Mouse (Mus musculus) activated CD4-positive, CD25-positive, alpha-beta regulatory T cell, adult 4 months (primary cell): ENCODE results near the gene Blmh. TPM values are rescaled to one million over a fixed set of nuclear protein-coding genes. Genes with fewer than 3 reads are reported as not detected.
"Not testable (repeated sequence)": the region's sequence is repeated elsewhere in the genome, so short reads cannot be mapped to it uniquely, and the experiment has no call there.

Source experiments
- ATAC-seq: one replicate; pipeline ENCODE4 v1.8.0; 2017
- polyA plus RNA-seq, 2 experiments: library from polyadenylated mRNA; unstranded; fragments of 100-300 nt; shearing (Covaris generic); gene quantifications; one replicate each; pipeline ENCODE4 v1.2.1; 2017

The Blmh gene
- polyA plus RNA-seq, 2 experiments from 2014 or later, result 77.1 to 98.7 TPM

GRCm38 (mm10) chr11:76916539-76917229 lies 7.9 kb upstream of the Blmh start:
- ATAC-seq, result no peak

GRCm38 (mm10) chr11:76917230-76917548 lies 7.4 kb upstream of the Blmh start:
- no peak for ATAC-seq

GRCm38 (mm10) chr11:76920607-76921006 lies 4.0 kb upstream of the Blmh start:
- no peak for ATAC-seq

GRCm38 (mm10) chr11:76928586-76928985 lies 4.0 kb downstream of the Blmh start:
- ATAC-seq, result not testable (repeated sequence)

GRCm38 (mm10) chr11:76933209-76933608 lies 8.6 kb downstream of the Blmh start:
- ATAC-seq, result no peak

GRCm38 (mm10) chr11:76936578-76936977 lies 12.0 kb downstream of the Blmh start:
- no peak for ATAC-seq

GRCm38 (mm10) chr11:76944839-76945238 lies 20.2 kb downstream of the Blmh start:
- no peak for ATAC-seq

GRCm38 (mm10) chr11:76945386-76946202 lies 21.0 kb downstream of the Blmh start:
- ATAC-seq, result peak; percentile 88

- ATAC-seq, result no peak
These were observed 21.6 kb downstream of the Blmh start for GRCm38 (mm10) chr11:76946203-76946585.

- ATAC-seq, result no peak
These were observed 28.9 kb downstream of the Blmh start for GRCm38 (mm10) chr11:76953536-76953935.

- ATAC-seq, result no peak
These were observed 41.1 kb downstream of the Blmh start for GRCm38 (mm10) chr11:76965703-76966102.

GRCm38 (mm10) chr11:76970328-76970727 lies 45.7 kb downstream of the Blmh start:
- ATAC-seq, result no peak

- no peak for ATAC-seq
These were observed 50.2 kb downstream of the Blmh start for GRCm38 (mm10) chr11:76974680-76975319.

- ATAC-seq, result no peak
These were observed 57.0 kb downstream of the Blmh start for GRCm38 (mm10) chr11:76981570-76982141.

GRCm38 (mm10) chr11:76982415-76982814 lies 57.8 kb downstream of the Blmh start:
- no peak for ATAC-seq

GRCm38 (mm10) chr11:76983641-76984040 lies 59.0 kb downstream of the Blmh start:
- ATAC-seq, result no peak

- ATAC-seq, result no peak
These were observed 59.6 kb downstream of the Blmh start for GRCm38 (mm10) chr11:76984173-76984572.

- ATAC-seq, result no peak
These were observed 66.2 kb downstream of the Blmh start for GRCm38 (mm10) chr11:76990839-76991238.

GRCm38 (mm10) chr11:76992886-76993285 lies 68.3 kb downstream of the Blmh start:
- ATAC-seq, result peak; percentile 76

GRCm38 (mm10) chr11:76995966-76996672 lies 71.5 kb downstream of the Blmh start:
- no peak for ATAC-seq

GRCm38 (mm10) chr11:76997305-76997704 lies 72.7 kb downstream of the Blmh start:
- ATAC-seq, result peak; percentile 48

- no peak for ATAC-seq
These were observed 73.5 kb downstream of the Blmh start, which contains the start of gene Slc6a4 for GRCm38 (mm10) chr11:76997916-76998704. Gene Slc6a4, plus strand, starts transcription at chr11:76998603.
